9 mouse cellular contexts compared by ENCODE assay signal in the genomic region with DNA sequence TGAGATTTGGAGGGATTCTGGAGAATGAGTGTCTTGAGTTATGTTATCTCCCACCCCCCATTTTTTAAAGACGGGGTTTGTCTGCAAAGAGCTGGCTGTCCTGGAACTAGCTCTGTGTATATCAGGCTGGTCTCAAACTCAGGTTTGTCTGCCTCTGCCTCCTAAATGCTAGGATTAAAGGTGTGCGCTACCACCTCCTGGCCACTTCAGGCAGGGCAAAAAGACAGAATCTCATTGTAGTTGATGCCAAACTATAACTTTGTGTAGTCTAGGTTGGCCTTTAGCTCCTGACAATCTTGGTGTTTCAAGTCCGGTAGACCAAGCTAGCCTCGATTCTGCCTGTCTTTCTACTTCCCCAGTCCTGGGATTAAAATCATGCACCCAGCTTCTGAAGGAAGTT. TPM values are rescaled to one million over a fixed set of nuclear protein-coding genes. Genes with fewer than 3 reads are reported as not detected.
A peak's percentile ranks its signal among the peaks of the same experiment; 100 is the strongest.
DNase-seq lines count a peak whose midpoint lies in the region; ATAC-seq and TF ChIP-seq lines count a peak whose summit lies in the region.
"Had no signal": no experiment of that assay in that cellular context is flagged by ENCODE, and none has a peak within 500 bp of the region (broad histone marks: within the 10 kb centered on the region; RNA-seq: fewer than 3 reads in every experiment).

No protein-coding gene starts in this region.

- DNase-seq in forebrain, postnatal 0 days, result no peak
- no peak for DNase-seq in forebrain, embryonic 14.5 days (ENCODE audit: low spot score)
- DNase-seq in midbrain, embryonic 14.5 days, result peak; percentile 12
- DNase-seq in kidney, postnatal 10 days, result peak; percentile 35
- peak; percentile 23 for DNase-seq in stomach, postnatal 0 days (ENCODE audit: low spot score)
- no peak for DNase-seq in heart, postnatal 25 days (ENCODE audit: low spot score)

- peak; percentile 48 for TF ChIP-seq CTCF in forebrain, postnatal 0 days (IDR thresholded peaks at IDR 0.05; ENCODE audit: low read depth)
- peak; percentile 75 for TF ChIP-seq CTCF in stomach, postnatal 0 days (IDR thresholded peaks at IDR 0.05; ENCODE audit: low read depth)

- no peaks in the 10 kb centered on the region for H3K27me3 ChIP-seq in forebrain, postnatal 0 days (ENCODE audit: insufficient read depth, low read length)
- no peaks in the 10 kb centered on the region for H3K27me3 ChIP-seq in forebrain, embryonic 14.5 days (replicated peaks; ENCODE audit: control insufficient read depth, insufficient read depth, low read length)
- H3K27me3 ChIP-seq in midbrain, embryonic 14.5 days (ENCODE audit: control insufficient read depth, insufficient read depth, low read length), result no peaks in the 10 kb centered on the region
- H3K27me3 ChIP-seq in midbrain, embryonic 13.5 days, result no peaks in the 10 kb centered on the region
- H3K27me3 ChIP-seq in stomach, postnatal 0 days (ENCODE audit: control insufficient read depth, insufficient read depth, low read length), result no peaks in the 10 kb centered on the region
- H3K27me3 ChIP-seq in neural tube, embryonic 15.5 days (replicated peaks), result no peaks in the 10 kb centered on the region

- WGBS in forebrain, postnatal 0 days, result 91% methylated on average over 4 of the region's 4 CpGs
- 87% methylated on average over 4 of the region's 4 CpGs for WGBS in forebrain, embryonic 14.5 days
- WGBS in midbrain, embryonic 14.5 days, result 92% methylated on average over 4 of the region's 4 CpGs
- 89% methylated on average over 4 of the region's 4 CpGs for WGBS in midbrain, embryonic 13.5 days
- 81% methylated on average over 4 of the region's 4 CpGs for WGBS in stomach, postnatal 0 days
- 92% methylated on average over 4 of the region's 4 CpGs for WGBS in neural tube, embryonic 15.5 days

- H3K27ac ChIP-seq in forebrain, postnatal 0 days (ENCODE audit: low read depth, low read length), result no peak overlapping the region
- no peak overlapping the region for H3K27ac ChIP-seq in forebrain, embryonic 14.5 days (ENCODE audit: low read depth, low read length)
- no peak overlapping the region for H3K27ac ChIP-seq in midbrain, embryonic 14.5 days (replicated peaks; ENCODE audit: low read depth, low read length)
- no peak overlapping the region for H3K27ac ChIP-seq in midbrain, embryonic 13.5 days
- no peak overlapping the region for H3K27ac ChIP-seq in stomach, postnatal 0 days (replicated peaks)
- H3K27ac ChIP-seq in neural tube, embryonic 15.5 days (replicated peaks), result no peak overlapping the region
- H3K27ac ChIP-seq: macrophage had no signal

- H3K9me3 ChIP-seq in forebrain, postnatal 0 days (ENCODE audit: low read length), result no peaks in the 10 kb centered on the region
- no peaks in the 10 kb centered on the region for H3K9me3 ChIP-seq in forebrain, embryonic 14.5 days (replicated peaks; ENCODE audit: control insufficient read depth, low read length)
- H3K9me3 ChIP-seq in midbrain, embryonic 14.5 days (ENCODE audit: control insufficient read depth, low read length), result no peaks in the 10 kb centered on the region
- no peaks in the 10 kb centered on the region for H3K9me3 ChIP-seq in midbrain, embryonic 13.5 days
- no peaks in the 10 kb centered on the region for H3K9me3 ChIP-seq in stomach, postnatal 0 days (ENCODE audit: control insufficient read depth, low read length)
- no peaks in the 10 kb centered on the region for H3K9me3 ChIP-seq in neural tube, embryonic 15.5 days (replicated peaks)

- intact Hi-C loops in heart, postnatal 25 days (cut with DNase I), result loop anchor here (5.0 kb wide), 1 partner anchor 73 kb away; no protein-coding TSS in a partner anchor

- no peak for TF ChIP-seq EP300 in stomach, postnatal 0 days (optimal IDR thresholded peaks at IDR 0.05)

- no peaks in the 10 kb centered on the region for H3K36me3 ChIP-seq in forebrain, postnatal 0 days (ENCODE audit: insufficient read depth)
- no peaks in the 10 kb centered on the region for H3K36me3 ChIP-seq in forebrain, embryonic 14.5 days (ENCODE audit: control insufficient read depth, insufficient read depth, low read length)
- H3K36me3 ChIP-seq in midbrain, embryonic 14.5 days (ENCODE audit: control insufficient read depth, insufficient read depth, low read length), result no peaks in the 10 kb centered on the region
- no peaks in the 10 kb centered on the region for H3K36me3 ChIP-seq in midbrain, embryonic 13.5 days
- H3K36me3 ChIP-seq in stomach, postnatal 0 days (ENCODE audit: control insufficient read depth, insufficient read depth, low read length), result no peaks in the 10 kb centered on the region
- no peaks in the 10 kb centered on the region for H3K36me3 ChIP-seq in neural tube, embryonic 15.5 days

- no peak overlapping the region for H3K4me2 ChIP-seq in forebrain, postnatal 0 days (ENCODE audit: low read depth)
- H3K4me2 ChIP-seq in forebrain, embryonic 14.5 days (ENCODE audit: low read length), result no peak overlapping the region
- no peak overlapping the region for H3K4me2 ChIP-seq in midbrain, embryonic 14.5 days (ENCODE audit: low read length)
- H3K4me2 ChIP-seq in midbrain, embryonic 13.5 days (replicated peaks), result no peak overlapping the region
- no peak overlapping the region for H3K4me2 ChIP-seq in stomach, postnatal 0 days (replicated peaks; ENCODE audit: low read depth)
- H3K4me2 ChIP-seq in neural tube, embryonic 15.5 days, result no peak overlapping the region

- no peak overlapping the region for H3K9ac ChIP-seq in forebrain, postnatal 0 days
- no peak overlapping the region for H3K9ac ChIP-seq in forebrain, embryonic 14.5 days (ENCODE audit: low read length)
- no peak overlapping the region for H3K9ac ChIP-seq in midbrain, embryonic 14.5 days (replicated peaks; ENCODE audit: low read length)
- H3K9ac ChIP-seq in midbrain, embryonic 13.5 days (replicated peaks), result no peak overlapping the region
- H3K9ac ChIP-seq in stomach, postnatal 0 days (ENCODE audit: low read length), result no peak overlapping the region
- H3K9ac ChIP-seq in neural tube, embryonic 15.5 days (replicated peaks), result no peak overlapping the region

- no peak overlapping the region for H3K4me3 ChIP-seq in forebrain, postnatal 0 days (ENCODE audit: low read depth, low read length)
- no peak overlapping the region for H3K4me3 ChIP-seq in forebrain, embryonic 14.5 days (ENCODE audit: low read depth, low read length)
- H3K4me3 ChIP-seq in midbrain, embryonic 14.5 days (replicated peaks; ENCODE audit: low read depth, low read length), result no peak overlapping the region
- no peak overlapping the region for H3K4me3 ChIP-seq in midbrain, embryonic 13.5 days (replicated peaks)
- H3K4me3 ChIP-seq in stomach, postnatal 0 days (ENCODE audit: low read depth, low read length), result no peak overlapping the region
- H3K4me3 ChIP-seq in neural tube, embryonic 15.5 days (replicated peaks), result no peak overlapping the region

- no peaks in the 10 kb centered on the region for H3K4me1 ChIP-seq in forebrain, postnatal 0 days (ENCODE audit: insufficient read depth)
- no peaks in the 10 kb centered on the region for H3K4me1 ChIP-seq in forebrain, embryonic 14.5 days (ENCODE audit: control insufficient read depth, insufficient read depth, low read length)
- no peaks in the 10 kb centered on the region for H3K4me1 ChIP-seq in midbrain, embryonic 14.5 days (ENCODE audit: control insufficient read depth, insufficient read depth, low read length)
- H3K4me1 ChIP-seq in midbrain, embryonic 13.5 days (replicated peaks), result no peaks in the 10 kb centered on the region
- H3K4me1 ChIP-seq in stomach, postnatal 0 days (replicated peaks; ENCODE audit: control insufficient read depth, insufficient read depth), result no peaks in the 10 kb centered on the region
- H3K4me1 ChIP-seq in neural tube, embryonic 15.5 days, result no peaks in the 10 kb centered on the region

- ATAC-seq in forebrain, postnatal 0 days, result no peak
- ATAC-seq in forebrain, embryonic 14.5 days, result no peak
- ATAC-seq in midbrain, embryonic 14.5 days (ENCODE audit: low FRiP score, low TSS enrichment), result no peak
- no peak for ATAC-seq in midbrain, embryonic 13.5 days
- ATAC-seq in stomach, postnatal 0 days (ENCODE audit: low FRiP score, low TSS enrichment), result no peak
- no peak for ATAC-seq in neural tube, embryonic 15.5 days (ENCODE audit: low FRiP score)

RNA-seq across cellular contexts. Expression of gene Cecr2, which starts 8.7 kb away (rescaled TPM):
- total RNA-seq in forebrain, postnatal 0 days (2014; rRNA removed), result 3.2 and 4.1 TPM in 2 replicates
- 0.96 and 1.1 TPM in 2 replicates for polyA plus RNA-seq in forebrain, postnatal 0 days (2015; fragmentation: Nextera tagmentation; extraction: Ambion mirVana)
- 5.3 and 5.6 TPM in 2 replicates for polyA plus RNA-seq in forebrain, embryonic 14.5 days (2014; fragmentation: Nextera tagmentation; extraction: Ambion mirVana)
- 3.8 and 5.2 TPM in 2 replicates for polyA plus RNA-seq in midbrain, embryonic 14.5 days (2014; fragmentation: Nextera tagmentation; extraction: Ambion mirVana)
- 5.6 and 7.6 TPM in 2 replicates for polyA plus RNA-seq in midbrain, embryonic 13.5 days (2015; fragmentation: Nextera tagmentation; extraction: Ambion mirVana)
- 0.56 and 0.65 TPM in 2 replicates for polyA plus RNA-seq in stomach, postnatal 0 days (2015; fragmentation: Nextera tagmentation; extraction: Ambion mirVana)
- 1.4 and 1.7 TPM in 2 replicates for polyA plus RNA-seq in neural tube, embryonic 15.5 days (2015; fragmentation: Nextera tagmentation; extraction: Ambion mirVana)
- total RNA-seq in heart, postnatal 25 days (2021), result 10 to 100 TPM; 15.3 to 16.2 TPM
- polyA plus RNA-seq: macrophage had no signal

Comparison
In these comparisons a context has a peak if more than half of its experiments do, and no peak if none do; other contexts are left out.
1. DNase-seq: peak in midbrain, embryonic 14.5 days (single experiment), kidney, postnatal 10 days (single experiment) and stomach, postnatal 0 days (single experiment); none in forebrain, postnatal 0 days (single experiment), forebrain, embryonic 14.5 days (single experiment) and heart, postnatal 25 days (single experiment).